In genomic region chr2:53190684-53191511, GRCm38 (mm10) we compare ENCODE assay signal across 8 mouse cellular contexts. TPM values are rescaled to one million over a fixed set of nuclear protein-coding genes. Genes with fewer than 3 reads are reported as not detected.
A peak's percentile ranks its signal among the peaks of the same experiment; 100 is the strongest.
DNase-seq lines count a peak whose midpoint lies in the region; ATAC-seq and TF ChIP-seq lines count a peak whose summit lies in the region.

Gene Prpf40a (minus strand): TSS chr2:53191284.

- TF ChIP-seq POLR2A in MEL (IDR thresholded peaks at IDR 0.05; ENCODE audit: control insufficient read depth in 1 of 2, insufficient read depth in 1 of 2, low read depth in 1 of 2, low read length in 2 of 2, poor library complexity in 1 of 2): peak; percentile 83 to 94
- peak; percentile 69; the same call in 1 of the 2 replicates for TF ChIP-seq POLR2A in cerebellum, adult 2 months (IDR thresholded peaks at IDR 0.05; ENCODE audit: borderline replicate concordance, insufficient read depth, low read length)

- ATAC-seq in forebrain, postnatal 0 days: peak; percentile 95
- ATAC-seq in lung, embryonic 15.5 days (ENCODE audit: borderline replicate concordance, extremely low read depth, low FRiP score, low TSS enrichment): peak; percentile 97

- H3K4me1 ChIP-seq in MEL (ENCODE audit: control insufficient read depth in 1 of 2, insufficient read depth in 2 of 2, low read length in 2 of 2): peaks cover 8 to 23% of the 10 kb centered on the region in 2 experiments
- no peaks in the 10 kb centered on the region for H3K4me1 ChIP-seq in cerebellum, adult 2 months (ENCODE audit: control insufficient read depth, insufficient read depth, low read length)
- peaks cover 14% of the 10 kb centered on the region for H3K4me1 ChIP-seq in forebrain, postnatal 0 days (ENCODE audit: insufficient read depth)
- H3K4me1 ChIP-seq in lung, embryonic 15.5 days: peaks cover 19% of the 10 kb centered on the region

- no peaks in the 10 kb centered on the region for H3K9me3 ChIP-seq in MEL (replicated peaks; ENCODE audit: insufficient read depth, low read length)
- H3K9me3 ChIP-seq in forebrain, postnatal 0 days (ENCODE audit: low read length): no peaks in the 10 kb centered on the region
- no peaks in the 10 kb centered on the region for H3K9me3 ChIP-seq in lung, embryonic 15.5 days

- H3K9ac ChIP-seq in MEL (ENCODE audit: control insufficient read depth, low read depth, low read length, poor library complexity, severe bottlenecking): peak within 1 kb of the TSS; percentile 100
- H3K9ac ChIP-seq in forebrain, postnatal 0 days: peak within 1 kb of the TSS; percentile 81
- H3K9ac ChIP-seq in lung, embryonic 15.5 days: peak within 1 kb of the TSS; percentile 90

- no peak for TF ChIP-seq RAD21 in MEL (IDR thresholded peaks at IDR 0.05; ENCODE audit: low read depth, low read length)

- H3K27me3 ChIP-seq in MEL (ENCODE audit: control insufficient read depth in 1 of 2, insufficient read depth in 2 of 2, low read length in 2 of 2): no peaks in the 10 kb centered on the region
- H3K27me3 ChIP-seq in cerebellum, adult 2 months (ENCODE audit: control insufficient read depth, insufficient read depth, low read length): no peaks in the 10 kb centered on the region
- H3K27me3 ChIP-seq in forebrain, postnatal 0 days (ENCODE audit: insufficient read depth, low read length): no peaks in the 10 kb centered on the region
- no peaks in the 10 kb centered on the region for H3K27me3 ChIP-seq in lung, embryonic 15.5 days

- TF ChIP-seq CTCF in MEL (IDR thresholded peaks at IDR 0.05 in 2 of 3, conservative IDR thresholded peaks at IDR 0.05 in 1 of 3; ENCODE audit: control insufficient read depth in 1 of 3, insufficient read depth in 1 of 3, low read depth in 2 of 3, low read length in 3 of 3, poor library complexity in 1 of 3, severe bottlenecking in 1 of 3): no peak
- TF ChIP-seq CTCF in cerebellum, adult 2 months (IDR thresholded peaks at IDR 0.05; ENCODE audit: borderline replicate concordance, insufficient read depth, low read depth, low read length): no peak
- no peak for TF ChIP-seq CTCF in forebrain, postnatal 0 days (IDR thresholded peaks at IDR 0.05; ENCODE audit: low read depth)

- DNase-seq in MEL (ENCODE audit: low read depth, low spot score): peak; percentile 98
- DNase-seq in cerebellum, adult 2 months: peak; percentile 99 to 100
- peak; percentile 99 for DNase-seq in forebrain, postnatal 0 days
- DNase-seq in heart, postnatal 4 days: peak; percentile 100
- peak; percentile 98 to 99 for DNase-seq in layer of hippocampus, adult 8-10 months (ENCODE audit: low spot score in 2 of 2)
- peak; percentile 98 for DNase-seq in ovary, adult 18-20 months (ENCODE audit: low spot score)
- DNase-seq in thymus, postnatal 0 days (ENCODE audit: low spot score): peak; percentile 99

- TF ChIP-seq EP300 in MEL (IDR thresholded peaks at IDR 0.05; ENCODE audit: low read depth in 1 of 2, low read length in 2 of 2): no peak

- under 1% methylated on average over 53 of the region's 53 CpGs for WGBS in cerebellum, adult 2 months
- 1% methylated on average over 53 of the region's 53 CpGs for WGBS in forebrain, postnatal 0 days
- under 1% methylated on average over 51 of the region's 53 CpGs for WGBS in lung, embryonic 15.5 days

- H3K36me3 ChIP-seq in MEL (ENCODE audit: control insufficient read depth in 1 of 2, insufficient read depth in 2 of 2, low read length in 2 of 2): peaks cover 37 to 44% of the 10 kb centered on the region in 2 experiments
- H3K36me3 ChIP-seq in forebrain, postnatal 0 days (ENCODE audit: insufficient read depth): no peaks in the 10 kb centered on the region
- peaks cover 14% of the 10 kb centered on the region; the same call in 1 of the 2 replicates for H3K36me3 ChIP-seq in lung, embryonic 15.5 days

- peak within 1 kb of the TSS; percentile 94 to 99 for H3K4me3 ChIP-seq in MEL (ENCODE audit: control insufficient read depth in 1 of 2, insufficient read depth in 1 of 2, low read depth in 2 of 2, low read length in 2 of 2)
- H3K4me3 ChIP-seq in cerebellum, adult 2 months (replicated peaks; ENCODE audit: insufficient read depth, low read depth, low read length): peak within 1 kb of the TSS; percentile 97
- H3K4me3 ChIP-seq in forebrain, postnatal 0 days (ENCODE audit: low read depth, low read length): peak within 1 kb of the TSS; percentile 87
- peak within 1 kb of the TSS; percentile 73 for H3K4me3 ChIP-seq in lung, embryonic 15.5 days

- peaks cover 46% of the 10 kb centered on the region for H3K79me2 ChIP-seq in MEL (ENCODE audit: control insufficient read depth, insufficient read depth, low read length, poor library complexity)

- H3K27ac ChIP-seq in MEL (ENCODE audit: control insufficient read depth, low read depth, low read length): peak within 1 kb of the TSS; percentile 95
- peak within 1 kb of the TSS; percentile 93 for H3K27ac ChIP-seq in cerebellum, adult 2 months (ENCODE audit: insufficient read depth, low read length)
- H3K27ac ChIP-seq in forebrain, postnatal 0 days (ENCODE audit: low read depth, low read length): peak within 1 kb of the TSS; percentile 96
- peak within 1 kb of the TSS; percentile 97 for H3K27ac ChIP-seq in lung, embryonic 15.5 days

- peak within 1 kb of the TSS; percentile 60 for H3K4me2 ChIP-seq in forebrain, postnatal 0 days (ENCODE audit: low read depth)
- H3K4me2 ChIP-seq in lung, embryonic 15.5 days: peak within 1 kb of the TSS; percentile 62

TF ChIP-seq in MEL, 35 proteins besides CTCF, POLR2A, EP300 and RAD21 (continues in another document):
- TF ChIP-seq JUND (IDR thresholded peaks at IDR 0.05; ENCODE audit: low read depth, low read length) (no peak), NRF1 (IDR thresholded peaks at IDR 0.05; ENCODE audit: insufficient read depth, low read depth, low read length, poor library complexity, severe bottlenecking) (no peak), TBP (IDR thresholded peaks at IDR 0.05; ENCODE audit: low read depth, low read length) (no peak; the same call in 1 of the 2 replicates), UBTF (IDR thresholded peaks at IDR 0.05; ENCODE audit: borderline replicate concordance, insufficient read depth, low read depth, low read length) (no peak), SMC3 (IDR thresholded peaks at IDR 0.05; ENCODE audit: low read depth, low read length) (no peak), TCF12 (IDR thresholded peaks at IDR 0.05; ENCODE audit: low read depth, low read length) (peak; percentile 46), NELFE (IDR thresholded peaks at IDR 0.05; ENCODE audit: low read depth, low read length) (peak; percentile 96), ETS1 (IDR thresholded peaks at IDR 0.05; ENCODE audit: low read depth, low read length) (no peak; the same call in 1 of the 2 replicates), BHLHE40 (IDR thresholded peaks at IDR 0.05; ENCODE audit: borderline replicate concordance, low read depth, low read length) (no peak), SIN3A (IDR thresholded peaks at IDR 0.05; ENCODE audit: low read length) (peak; percentile 87), RCOR1 (IDR thresholded peaks at IDR 0.05; ENCODE audit: low read depth, low read length) (no peak), HCFC1 (IDR thresholded peaks at IDR 0.05; ENCODE audit: low read depth, low read length) (peak; percentile 88), GABPA (IDR thresholded peaks at IDR 0.05; ENCODE audit: low read depth, low read length) (no peak), ELF1 (IDR thresholded peaks at IDR 0.05; ENCODE audit: low read depth, low read length) (peak; percentile 73), MAX (IDR thresholded peaks at IDR 0.05; ENCODE audit: low read length) (peak; percentile 76), ZC3H11A (IDR thresholded peaks at IDR 0.05; ENCODE audit: low read depth, low read length) (no peak), GATA1 (IDR thresholded peaks at IDR 0.05; ENCODE audit: low read depth, low read length) (no peak), ZNF384 (IDR thresholded peaks at IDR 0.05; ENCODE audit: low read depth, low read length) (no peak), POLR2AphosphoS2 (IDR thresholded peaks at IDR 0.05; ENCODE audit: low read length) (peak; percentile 90), MEF2A (IDR thresholded peaks at IDR 0.05; ENCODE audit: extremely low read depth, insufficient replicate concordance, low read depth, low read length, poor library complexity, severe bottlenecking) (no peak), MXI1 (IDR thresholded peaks at IDR 0.05; ENCODE audit: low read depth, low read length) (peak; percentile 71), POLR2AphosphoS5 (IDR thresholded peaks at IDR 0.05; ENCODE audit: borderline replicate concordance, low read depth, low read length) (no peak), USF1 (IDR thresholded peaks at IDR 0.05; ENCODE audit: low read depth, low read length) (no peak), E2F4 (IDR thresholded peaks at IDR 0.05; ENCODE audit: borderline replicate concordance, low read depth, low read length) (no peak), USF2 (IDR thresholded peaks at IDR 0.05; ENCODE audit: borderline replicate concordance in 1 of 2, insufficient read depth in 1 of 2, low read depth in 1 of 2, low read length in 2 of 2) (no peak), MYC (IDR thresholded peaks at IDR 0.05; ENCODE audit: low read depth, low read length) (peak; percentile 86; the same call in 1 of the 2 replicates), CHD2 (IDR thresholded peaks at IDR 0.05; ENCODE audit: low read length) (peak; percentile 84), TAL1 (IDR thresholded peaks at IDR 0.05; ENCODE audit: low read length) (no peak), KAT2A (conservative IDR thresholded peaks at IDR 0.05; ENCODE audit: low read depth, low read length) (peak; percentile 80), ZKSCAN1 (IDR thresholded peaks at IDR 0.05; ENCODE audit: low read depth, low read length) (no peak), MAFK (IDR thresholded peaks at IDR 0.05; ENCODE audit: borderline replicate concordance, low read depth, low read length) (no peak), MAZ (IDR thresholded peaks at IDR 0.05; ENCODE audit: low read depth, low read length) (peak; percentile 93), MYB (IDR thresholded peaks at IDR 0.05; ENCODE audit: low read depth, low read length) (no peak)

RNA-seq across cellular contexts. Expression of gene Prpf40a, which starts in this region (rescaled TPM):
- total RNA-seq in MEL (2012; rRNA removed): 82.9 and 92.0 TPM in 2 replicates
- polyA plus RNA-seq in MEL (2012; ENCODE audit: insufficient read depth in 1 of 2, insufficient read length in 2 of 2, low read depth in 1 of 2, low replicate concordance in 2 of 2, missing spikeins in 1 of 2): 10 to 100 TPM; 94.9 to 98.5 TPM
- polyA plus RNA-seq in cerebellum, adult 2 months (2012; rRNA removed): 17.8 and 23.1 TPM in 2 replicates
- 58.0 and 64.4 TPM in 2 replicates for total RNA-seq in forebrain, postnatal 0 days (2014; rRNA removed)
- polyA plus RNA-seq in forebrain, postnatal 0 days (2015; fragmentation: Nextera tagmentation; extraction: Ambion mirVana): 90.6 and 102 TPM in 2 replicates
- total RNA-seq in heart, postnatal 4 days (2021): 10 to 100 TPM; 56.8 to 57.1 TPM
- total RNA-seq in layer of hippocampus, adult 8-10 months (2022): 10 to 100 TPM; 46.4 to 54.2 (median 49.5) TPM
- polyA plus RNA-seq in lung, embryonic 15.5 days (2015; fragmentation: Nextera tagmentation; extraction: Ambion mirVana): 147 and 151 TPM in 2 replicates
- 205 and 215 TPM in 2 replicates for polyA plus RNA-seq in thymus, postnatal 0 days (2015; fragmentation: Nextera tagmentation; extraction: Ambion mirVana)

Comparison
In these comparisons a context has a peak if more than half of its experiments do, and no peak if none do; other contexts are left out.
1. Peak in every context shown above with its lines: DNase-seq, ATAC-seq, H3K4me3 ChIP-seq and H3K27ac ChIP-seq.